Mouse (Mus musculus) monocyte, adult 5-6 weeks (primary cell): ENCODE results near the gene Med28. TPM values are rescaled to one million over a fixed set of nuclear protein-coding genes. Genes with fewer than 3 reads are reported as not detected.

Experiments used
- ATAC-seq: fragments of 153-309, 156-312 bp; replicated peaks from 2 replicates; pipeline ENCODE4 v1.8.0; 2017; ENCODE audit warnings: mild to moderate bottlenecking; ENCODE audit not compliant: low TSS enrichment, insufficient number of reproducible peaks, severe bottlenecking, poor library complexity, low FRiP score
- total RNA-seq: library from RNA; stranded (forward); fragments of 200-1000, 200-491, 200-594 nt; gene quantifications from 3 replicates; pipeline ENCODE4 v1.2.3, GENCODE M21; 2017

Gene Med28
- total RNA-seq, 1 experiment from 2014 or later: 40.7 TPM

DNA sequence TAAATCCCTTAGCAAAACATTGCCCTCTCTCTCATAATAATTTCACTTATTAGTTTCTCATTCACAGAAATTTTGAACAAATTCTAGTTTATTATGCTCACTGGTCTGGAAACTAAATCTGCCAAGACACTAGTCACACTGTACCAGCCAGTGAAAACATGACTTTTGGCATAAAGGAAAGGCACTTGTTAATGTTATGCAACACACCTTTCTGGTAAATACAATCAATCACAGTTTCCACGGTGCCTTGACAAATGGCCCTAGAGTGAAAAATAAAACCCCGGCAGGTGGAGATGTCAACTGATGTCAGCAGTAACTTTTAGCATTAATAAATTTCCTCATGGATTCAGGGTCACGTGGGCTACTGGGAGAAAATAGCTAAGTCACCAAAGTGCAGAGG is 56.7 kb downstream of the Med28 start:
- no peak for ATAC-seq

DNA sequence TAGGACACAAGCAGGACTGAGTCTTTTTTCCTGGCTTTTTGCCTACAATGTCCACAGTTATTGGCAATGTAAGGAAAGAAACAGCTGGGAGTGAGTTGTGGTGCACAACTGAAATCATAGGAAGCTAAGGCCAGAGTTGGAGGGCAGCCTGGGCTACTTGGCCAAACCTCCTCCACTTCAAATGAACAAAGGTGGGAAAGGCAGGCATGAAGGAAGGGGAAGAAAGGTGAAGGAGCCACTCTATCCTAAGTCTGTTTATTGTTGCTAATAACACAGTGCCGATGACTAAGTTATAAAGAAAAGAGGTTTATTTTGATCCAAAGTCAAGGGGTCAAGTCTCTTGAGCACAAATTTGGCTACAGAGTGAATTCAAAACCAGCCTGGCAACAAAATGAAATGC is 57.3 kb downstream of the Med28 start:
- no peak for ATAC-seq

Other genes with a start within 250 kb of the Med28 start
- 11.9 to 30.2 TPM (median 15.1 TPM) in 3 replicates for gene Qdpr, start 70.0 kb upstream of the Med28 start, total RNA-seq
- not detected in 3 replicates for gene Clrn2, start 66.5 kb upstream of the Med28 start, total RNA-seq
- gene Lap3, start 26.9 kb upstream of the Med28 start, total RNA-seq: 10.0 to 18.0 TPM (median 13.1 TPM) in 3 replicates
- gene Fam184b, start 119.4 kb downstream of the Med28 start, total RNA-seq: 0.21 TPM in 1 of 3 replicates, not detected in the others
- 0.76 to 2.9 TPM (median 2.3 TPM) in 3 replicates for gene Ncapg, start 149.7 kb downstream of the Med28 start, total RNA-seq